Mouse (Mus musculus): Measurements from ENCODE around the gene Lmo1. TPM values are rescaled to one million over a fixed set of nuclear protein-coding genes. Genes with fewer than 3 reads are reported as not detected.

Lmo1 gene
- polyA plus RNA-seq, 1 experiment from 2014 or later, result 2.6 TPM

DNA sequence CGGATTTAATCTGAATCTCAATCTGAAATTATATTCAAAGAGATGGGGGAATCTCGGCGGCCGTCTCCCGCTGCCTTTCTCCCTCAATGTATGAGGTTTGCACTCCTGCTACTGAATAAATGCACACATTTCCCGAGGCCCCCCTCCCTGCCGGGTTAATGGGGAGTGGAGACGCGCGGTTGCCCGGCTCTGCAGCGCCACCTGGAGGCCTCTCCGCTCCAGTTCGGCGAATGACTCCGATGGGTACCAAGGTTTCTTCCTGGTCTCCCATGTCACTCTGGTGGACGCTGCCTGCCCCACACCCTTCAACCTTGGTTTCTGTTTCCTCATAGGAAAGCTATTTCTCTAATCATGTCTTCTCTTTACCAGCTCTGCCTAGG, 4.6 kb downstream of the Lmo1 start:
- no peak overlapping the region for H3K9ac ChIP-seq (ENCODE audit: low read length)

DNA sequence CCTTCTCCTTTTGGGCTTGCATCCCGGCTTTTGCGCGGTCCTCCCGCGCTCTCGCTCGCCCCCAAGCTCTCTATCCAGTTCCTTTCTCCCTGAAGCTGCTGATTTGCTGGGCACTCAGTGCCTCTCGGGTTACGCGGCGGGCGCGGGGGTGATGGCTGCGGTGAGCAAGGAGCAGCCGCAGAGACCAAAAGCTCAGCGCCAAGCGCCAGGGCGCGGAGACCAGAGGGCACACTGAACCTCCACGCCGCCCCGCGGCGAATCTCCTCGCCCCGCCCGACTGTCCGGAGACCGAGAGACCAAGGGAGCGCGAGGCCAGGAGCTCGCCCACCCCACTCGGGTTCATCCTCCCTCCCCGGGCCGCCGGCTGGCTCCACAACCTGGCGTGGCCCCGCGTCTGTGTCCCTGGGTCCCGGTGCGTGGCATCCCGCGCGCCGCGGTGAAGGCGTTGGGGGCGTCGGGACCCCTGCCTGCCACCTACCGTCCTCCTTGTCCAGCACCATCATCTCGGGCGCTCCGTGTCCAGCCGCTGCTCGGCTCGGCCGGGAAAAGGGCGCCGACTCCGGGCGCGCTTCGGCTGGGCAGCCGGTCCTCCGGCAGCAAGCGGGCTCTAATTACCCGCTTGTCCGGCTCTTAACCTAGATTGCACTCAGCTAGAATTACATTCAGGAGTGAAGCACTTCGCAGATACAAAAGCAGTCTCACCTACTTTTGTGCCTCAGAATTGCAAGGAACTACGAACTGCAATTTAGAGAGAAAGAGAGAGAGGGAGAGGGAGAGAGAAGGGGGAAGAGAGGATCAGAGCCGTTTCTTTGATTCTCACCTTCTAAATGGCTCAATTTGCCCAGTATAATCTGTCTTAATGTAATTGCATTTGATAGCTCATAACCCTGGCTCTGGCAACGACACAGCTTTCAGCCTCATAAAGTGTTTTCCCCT, 5.2 kb downstream of the Lmo1 start:
- Histone ChIP-seq H3K27me3 (ENCODE audit: control insufficient read depth, insufficient read depth, low read length) (peaks cover 80% of the 10 kb centered on the region), H3K4me2 (ENCODE audit: low read length) (peak overlapping the region; percentile 99), H3K4me1 (ENCODE audit: control insufficient read depth in 2 of 2, insufficient read depth in 2 of 2, low read length in 2 of 2) (peaks cover 4 to 6% of the 10 kb centered on the region in 2 experiments; a peak in 2 of 4 replicates), H3K9me3 (ENCODE audit: control insufficient read depth, low read length) (no peaks in the 10 kb centered on the region), H3K9ac (ENCODE audit: low read length) (peak overlapping the region; percentile 57), H3K36me3 (ENCODE audit: control insufficient read depth, insufficient read depth, low read length) (no peaks in the 10 kb centered on the region), H3K27ac (replicated peaks in 1 of 2; ENCODE audit: control insufficient read depth in 1 of 2, insufficient read depth in 1 of 2, low read depth in 2 of 2, low read length in 2 of 2) (no peak overlapping the region), H3K4me3 (ENCODE audit: control insufficient read depth in 1 of 2, insufficient read depth in 1 of 2, low read depth in 1 of 2, low read length in 2 of 2) (peak overlapping the region; percentile 46 to 55)
- under 1% methylated on average over 71 of the region's 72 CpGs for WGBS
- no peak for ATAC-seq (ENCODE audit: insufficient number of reproducible peaks, insufficient read depth, low FRiP score, low read depth)

More for the DNA sequence above, 4.6 kb downstream of the Lmo1 start:
- 2% methylated on average over 17 of the region's 17 CpGs for WGBS
- Histone ChIP-seq H3K4me1 (ENCODE audit: control insufficient read depth in 2 of 2, insufficient read depth in 2 of 2, low read length in 2 of 2) (peaks cover 6 to 7% of the 10 kb centered on the region in 2 experiments), H3K4me2 (ENCODE audit: low read length) (peak overlapping the region; percentile 99), H3K36me3 (ENCODE audit: control insufficient read depth, insufficient read depth, low read length) (no peaks in the 10 kb centered on the region), H3K27ac (replicated peaks in 1 of 2; ENCODE audit: control insufficient read depth in 1 of 2, insufficient read depth in 1 of 2, low read depth in 2 of 2, low read length in 2 of 2) (no peak overlapping the region), H3K4me3 (ENCODE audit: control insufficient read depth in 1 of 2, insufficient read depth in 1 of 2, low read depth in 1 of 2, low read length in 2 of 2) (peak overlapping the region; percentile 22 to 55; a peak in 3 of 4 replicates), H3K9me3 (ENCODE audit: control insufficient read depth, low read length) (no peaks in the 10 kb centered on the region), H3K27me3 (ENCODE audit: control insufficient read depth, insufficient read depth, low read length) (peaks cover 85% of the 10 kb centered on the region)
- no peak for ATAC-seq (ENCODE audit: insufficient number of reproducible peaks, insufficient read depth, low FRiP score, low read depth)

DNA sequence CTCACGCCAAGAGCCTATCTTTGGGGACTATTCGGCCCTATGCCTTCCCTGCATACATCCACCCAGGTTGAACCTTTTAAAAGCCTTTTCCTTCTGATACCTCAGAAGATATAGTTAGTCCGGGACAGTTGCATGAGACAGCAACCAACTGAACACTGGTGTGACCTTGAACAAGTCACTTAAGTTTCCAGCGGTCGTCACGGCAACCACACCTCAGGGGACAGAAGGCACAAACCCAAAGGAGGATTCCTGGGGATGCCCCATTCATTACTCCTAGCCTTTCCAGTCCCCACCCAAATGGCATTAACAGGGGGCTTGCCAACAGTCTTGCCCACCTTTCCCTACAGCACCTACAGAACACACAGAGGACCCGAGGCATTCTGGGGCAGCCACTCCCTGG, 6.3 kb downstream of the Lmo1 start:
- H3K27me3 ChIP-seq (ENCODE audit: control insufficient read depth, insufficient read depth, low read length), result peaks cover 69% of the 10 kb centered on the region
- no peak overlapping the region for H3K4me3 ChIP-seq (ENCODE audit: control insufficient read depth in 1 of 2, insufficient read depth in 1 of 2, low read depth in 1 of 2, low read length in 2 of 2)

DNA sequence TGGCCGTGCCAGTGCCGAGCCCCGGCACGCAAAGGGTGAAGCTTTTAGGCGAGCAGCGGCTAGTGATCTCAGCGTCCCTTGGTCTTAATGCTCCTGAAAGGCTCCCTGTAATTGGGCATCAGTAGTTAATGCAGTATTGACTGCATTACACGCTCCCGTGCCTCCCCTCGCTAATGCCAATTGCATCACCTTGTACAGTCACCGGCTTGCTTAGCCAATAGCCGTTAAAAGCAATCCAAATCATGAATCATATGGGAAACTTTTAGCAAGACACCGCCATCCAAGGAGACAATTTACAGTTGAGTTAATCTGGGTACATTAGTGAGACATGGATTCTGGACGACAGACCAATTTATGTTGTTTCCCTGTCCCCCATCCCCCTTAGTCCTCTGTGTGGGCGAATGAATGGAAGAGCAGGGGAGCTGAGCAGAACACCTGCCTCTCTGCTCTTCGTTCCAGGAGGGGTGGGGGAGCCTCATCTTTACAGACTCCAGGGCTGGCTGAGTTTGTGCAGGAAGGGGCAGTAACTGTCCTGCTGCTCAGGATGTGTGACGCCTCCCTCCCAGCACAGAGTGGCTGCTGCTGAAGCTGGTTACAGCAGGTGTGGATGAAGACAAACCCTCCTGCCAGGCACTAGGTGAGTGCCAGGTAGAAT, 8.9 kb downstream of the Lmo1 start:
- 77% methylated on average over 17 of the region's 17 CpGs for WGBS
- Histone ChIP-seq H3K4me2 (ENCODE audit: low read length) (no peak overlapping the region), H3K27ac (replicated peaks in 1 of 2; ENCODE audit: control insufficient read depth in 1 of 2, insufficient read depth in 1 of 2, low read depth in 2 of 2, low read length in 2 of 2) (no peak overlapping the region), H3K4me1 (ENCODE audit: control insufficient read depth in 2 of 2, insufficient read depth in 2 of 2, low read length in 2 of 2) (peaks cover 4 to 6% of the 10 kb centered on the region in 2 experiments; a peak in 2 of 4 replicates), H3K36me3 (ENCODE audit: control insufficient read depth, insufficient read depth, low read length) (no peaks in the 10 kb centered on the region), H3K9ac (ENCODE audit: low read length) (no peak overlapping the region), H3K4me3 (ENCODE audit: control insufficient read depth in 1 of 2, insufficient read depth in 1 of 2, low read depth in 1 of 2, low read length in 2 of 2) (no peak overlapping the region), H3K9me3 (ENCODE audit: control insufficient read depth, low read length) (no peaks in the 10 kb centered on the region), H3K27me3 (ENCODE audit: control insufficient read depth, insufficient read depth, low read length) (peaks cover 42% of the 10 kb centered on the region)
- no peak for ATAC-seq (ENCODE audit: insufficient number of reproducible peaks, insufficient read depth, low FRiP score, low read depth)

More for the DNA sequence above, 6.3 kb downstream of the Lmo1 start:
- Histone ChIP-seq H3K36me3 (ENCODE audit: control insufficient read depth, insufficient read depth, low read length) (no peaks in the 10 kb centered on the region), H3K27ac (replicated peaks in 1 of 2; ENCODE audit: control insufficient read depth in 1 of 2, insufficient read depth in 1 of 2, low read depth in 2 of 2, low read length in 2 of 2) (no peak overlapping the region), H3K9ac (ENCODE audit: low read length) (no peak overlapping the region), H3K9me3 (ENCODE audit: control insufficient read depth, low read length) (no peaks in the 10 kb centered on the region), H3K4me1 (ENCODE audit: control insufficient read depth in 2 of 2, insufficient read depth in 2 of 2, low read length in 2 of 2) (peaks cover 4 to 6% of the 10 kb centered on the region in 2 experiments; a peak in 2 of 4 replicates), H3K4me2 (ENCODE audit: low read length) (no peak overlapping the region)
- WGBS, result 84% methylated on average over 7 of the region's 7 CpGs
- no peak for ATAC-seq (ENCODE audit: insufficient number of reproducible peaks, insufficient read depth, low FRiP score, low read depth)

DNA sequence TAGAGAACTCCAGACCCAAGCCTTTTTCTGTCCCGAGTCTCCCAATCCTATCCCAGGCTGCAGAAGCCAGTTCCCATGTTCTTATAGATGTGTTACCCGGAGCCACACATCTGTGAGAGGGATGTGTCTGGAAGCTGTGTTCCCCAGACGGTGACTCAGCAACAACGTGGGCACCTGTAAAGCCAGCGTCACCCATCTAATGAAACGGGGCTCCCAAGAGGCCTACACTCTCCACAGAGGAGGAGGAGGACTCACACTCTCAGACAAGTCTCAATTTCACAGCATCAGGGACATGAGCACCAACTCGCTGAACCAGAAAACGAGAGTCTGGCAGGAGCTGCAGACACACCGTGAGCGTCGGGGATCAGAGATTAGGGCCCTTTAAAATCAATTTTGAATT, 20.7 kb downstream of the Lmo1 start:
- no peaks in the 10 kb centered on the region for H3K9me3 ChIP-seq (ENCODE audit: control insufficient read depth, low read length)
- H3K27me3 ChIP-seq (ENCODE audit: control insufficient read depth, insufficient read depth, low read length), result no peaks in the 10 kb centered on the region
- WGBS, result 73% methylated on average over 11 of the region's 11 CpGs
- no peak overlapping the region for H3K27ac ChIP-seq (replicated peaks in 1 of 2; ENCODE audit: control insufficient read depth in 1 of 2, insufficient read depth in 1 of 2, low read depth in 2 of 2, low read length in 2 of 2)
- no peak overlapping the region for H3K4me3 ChIP-seq (ENCODE audit: control insufficient read depth in 1 of 2, insufficient read depth in 1 of 2, low read depth in 1 of 2, low read length in 2 of 2)
- no peaks in the 10 kb centered on the region for H3K36me3 ChIP-seq (ENCODE audit: control insufficient read depth, insufficient read depth, low read length)
- H3K4me2 ChIP-seq (ENCODE audit: low read length), result no peak overlapping the region
- ATAC-seq (ENCODE audit: insufficient number of reproducible peaks, insufficient read depth, low FRiP score, low read depth), result no peak
- no peaks in the 10 kb centered on the region for H3K4me1 ChIP-seq (ENCODE audit: control insufficient read depth in 2 of 2, insufficient read depth in 2 of 2, low read length in 2 of 2)
- H3K9ac ChIP-seq (ENCODE audit: low read length), result no peak overlapping the region

DNA sequence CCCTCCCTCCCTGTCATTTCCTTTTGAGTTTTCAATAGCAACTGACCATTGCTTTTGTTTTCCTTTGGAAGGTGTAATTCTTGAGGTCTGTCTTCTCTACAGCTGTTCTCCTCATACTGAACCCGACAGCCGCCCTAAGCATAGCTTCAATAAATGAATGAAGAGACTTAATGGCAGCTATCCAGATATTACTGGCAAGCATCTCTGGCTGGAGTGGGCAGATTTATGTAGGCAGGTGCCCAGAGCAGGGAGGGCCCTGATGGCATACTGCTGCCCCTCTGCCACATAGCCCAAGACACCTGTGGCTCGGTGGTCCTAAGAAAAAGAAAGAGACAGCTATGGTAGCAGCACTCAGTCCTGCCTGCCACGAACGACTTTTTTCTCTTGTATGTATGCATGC, 21.5 kb downstream of the Lmo1 start:
- ATAC-seq (ENCODE audit: insufficient number of reproducible peaks, insufficient read depth, low FRiP score, low read depth), result no peak
- H3K27ac ChIP-seq (replicated peaks in 1 of 2; ENCODE audit: control insufficient read depth in 1 of 2, insufficient read depth in 1 of 2, low read depth in 2 of 2, low read length in 2 of 2), result no peak overlapping the region
- no peak overlapping the region for H3K9ac ChIP-seq (ENCODE audit: low read length)
- 73% methylated on average over 5 of the region's 5 CpGs for WGBS
- no peaks in the 10 kb centered on the region for H3K27me3 ChIP-seq (ENCODE audit: control insufficient read depth, insufficient read depth, low read length)
- H3K9me3 ChIP-seq (ENCODE audit: control insufficient read depth, low read length), result no peaks in the 10 kb centered on the region
- H3K36me3 ChIP-seq (ENCODE audit: control insufficient read depth, insufficient read depth, low read length), result no peaks in the 10 kb centered on the region
- H3K4me1 ChIP-seq (ENCODE audit: control insufficient read depth in 2 of 2, insufficient read depth in 2 of 2, low read length in 2 of 2), result no peaks in the 10 kb centered on the region
- H3K4me3 ChIP-seq (ENCODE audit: control insufficient read depth in 1 of 2, insufficient read depth in 1 of 2, low read depth in 1 of 2, low read length in 2 of 2), result no peak overlapping the region
- no peak overlapping the region for H3K4me2 ChIP-seq (ENCODE audit: low read length)

DNA sequence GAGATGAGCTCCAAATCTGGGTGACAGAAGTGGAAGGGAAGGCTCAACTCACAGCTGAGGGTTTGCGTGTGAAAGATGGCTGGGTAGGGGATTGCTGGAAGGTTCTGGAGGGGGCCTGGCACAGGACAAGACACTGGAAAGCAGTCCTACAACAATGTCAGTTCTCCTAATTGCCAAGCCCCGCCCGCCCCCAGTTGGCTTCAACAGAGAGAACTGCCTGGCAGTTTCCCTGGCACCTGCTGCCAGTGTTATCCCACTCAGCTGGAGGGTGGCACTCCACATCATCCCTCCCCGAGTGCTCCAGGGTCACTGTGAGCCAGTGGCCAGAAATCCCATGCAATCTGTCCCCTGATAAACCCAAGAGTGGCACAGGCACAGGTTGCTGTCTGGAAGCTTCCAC, 23.9 kb downstream of the Lmo1 start:
- H3K9ac ChIP-seq (ENCODE audit: low read length), result no peak overlapping the region
- H3K4me1 ChIP-seq (ENCODE audit: control insufficient read depth in 2 of 2, insufficient read depth in 2 of 2, low read length in 2 of 2), result no peaks in the 10 kb centered on the region
- no peaks in the 10 kb centered on the region for H3K27me3 ChIP-seq (ENCODE audit: control insufficient read depth, insufficient read depth, low read length)
- H3K36me3 ChIP-seq (ENCODE audit: control insufficient read depth, insufficient read depth, low read length), result no peaks in the 10 kb centered on the region
- H3K4me2 ChIP-seq (ENCODE audit: low read length), result no peak overlapping the region
- H3K9me3 ChIP-seq (ENCODE audit: control insufficient read depth, low read length), result no peaks in the 10 kb centered on the region
- H3K27ac ChIP-seq (replicated peaks in 1 of 2; ENCODE audit: control insufficient read depth in 1 of 2, insufficient read depth in 1 of 2, low read depth in 2 of 2, low read length in 2 of 2), result no peak overlapping the region
- 88% methylated on average over 4 of the region's 4 CpGs for WGBS
- no peak overlapping the region for H3K4me3 ChIP-seq (ENCODE audit: control insufficient read depth in 1 of 2, insufficient read depth in 1 of 2, low read depth in 1 of 2, low read length in 2 of 2)
- ATAC-seq (ENCODE audit: insufficient number of reproducible peaks, insufficient read depth, low FRiP score, low read depth), result no peak

Data from heart, embryonic 14.5 days (tissue).